1 mouse cellular context compared by ENCODE assay signal in the genomic region with DNA sequence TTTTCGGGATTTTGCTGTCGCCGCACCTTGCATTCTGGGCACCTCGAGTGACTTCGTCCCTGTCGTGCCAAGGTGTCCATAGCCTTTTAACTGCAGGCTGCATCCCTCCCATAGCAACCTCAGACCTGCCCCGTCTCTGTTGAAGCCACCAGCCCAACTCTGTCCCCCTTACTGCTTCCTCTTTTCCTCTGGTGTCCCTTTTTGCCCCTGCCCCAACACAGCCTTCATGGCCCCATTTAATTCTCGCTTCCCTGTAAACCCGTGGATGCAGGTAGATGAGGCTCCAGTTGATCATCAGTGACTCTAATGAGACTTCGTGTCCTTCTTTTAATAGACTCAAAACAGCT.
A peak's percentile ranks its signal among the peaks of the same experiment; 100 is the strongest.
TF ChIP-seq lines count a peak whose summit lies in the region.

No protein-coding gene starts in this region.

TF ChIP-seq in CH12.LX, 34 proteins besides CTCF, POLR2A, EP300 and RAD21:
- peak; percentile 33; the same call in 1 of the 2 replicates for TF ChIP-seq CHD1 (IDR thresholded peaks at IDR 0.05; ENCODE audit: low read depth, low read length)
- no peak for TF ChIP-seq MXI1 (IDR thresholded peaks at IDR 0.05; ENCODE audit: low read depth, low read length)
- peak; percentile 74 for TF ChIP-seq SIN3A (IDR thresholded peaks at IDR 0.05; ENCODE audit: low read length)
- no peak for TF ChIP-seq MYC (IDR thresholded peaks at IDR 0.05; ENCODE audit: low read depth, low read length)
- TF ChIP-seq ZMIZ1 (IDR thresholded peaks at IDR 0.05; ENCODE audit: low read depth, low read length) = 0 out of 2 replicates have a peak, but pooled peaks have one; percentile 51
- no peak for TF ChIP-seq JUN (IDR thresholded peaks at IDR 0.05; ENCODE audit: insufficient read depth, low read depth, low read length)
- TF ChIP-seq MEF2A (IDR thresholded peaks at IDR 0.05; ENCODE audit: borderline replicate concordance, low read depth, low read length) = no peak
